Mouse (Mus musculus) kidney, embryonic 14.5 days (tissue): Measurements from ENCODE around the gene Cyp26c1. TPM values are rescaled to one million over a fixed set of nuclear protein-coding genes. Genes with fewer than 3 reads are reported as not detected.

ENCODE experiments used
- ATAC-seq: fragments of 200-750 bp; cut with Nextera tagmentation; 2 replicates; pipeline ENCODE4 v1.8.0; 2017; ENCODE audit warnings: moderate number of reproducible peaks, mild to moderate bottlenecking, moderate TSS enrichment, moderate library complexity; ENCODE audit not compliant: low FRiP score, low TSS enrichment
- H3K27ac ChIP-seq: fragments of 300-500 bp; sonication (generic); 2 replicates; pipeline ENCODE4 v1.5.1; 2014; ENCODE audit warnings: low read depth, mild to moderate bottlenecking, low read length, moderate library complexity, mixed read lengths
- H3K27me3 ChIP-seq: fragments of 300-500 bp; sonication (generic); 2 replicates; pipeline ENCODE4 v1.6.1; 2014; ENCODE audit warnings: mild to moderate bottlenecking, low read length; ENCODE audit not compliant: control insufficient read depth, insufficient read depth
- H3K36me3 ChIP-seq: fragments of 300-500 bp; sonication (generic); 2 replicates; pipeline ENCODE4 v1.6.1; 2014; ENCODE audit warnings: low read length, mixed read lengths; ENCODE audit not compliant: control insufficient read depth, insufficient read depth
- H3K4me1 ChIP-seq: fragments of 300-500 bp; sonication (generic); 2 replicates; pipeline ENCODE4 v1.6.1; 2014; ENCODE audit warnings: low read length, mixed read lengths; ENCODE audit not compliant: control insufficient read depth, insufficient read depth
- H3K4me2 ChIP-seq: fragments of 300-500 bp; sonication (generic); replicated peaks from 2 replicates; pipeline ENCODE4 v1.6.1; 2014; ENCODE audit warnings: low read depth, mild to moderate bottlenecking, low read length
- H3K4me3 ChIP-seq: fragments of 300-500 bp; sonication (generic); 2 replicates; pipeline ENCODE4 v1.5.1; 2014; ENCODE audit warnings: mild to moderate bottlenecking, low read length
- H3K9ac ChIP-seq: fragments of 300-500 bp; sonication (generic); 2 replicates; pipeline ENCODE4 v1.6.1; 2014; ENCODE audit warnings: low read depth, mild to moderate bottlenecking, low read length, moderate library complexity
- H3K9me3 ChIP-seq: fragments of 300-500 bp; sonication (generic); 2 replicates; pipeline ENCODE4 v1.6.1; 2016; ENCODE audit warnings: low read length; ENCODE audit not compliant: control insufficient read depth
- WGBS: fragments of 180-500 bp; shearing (Covaris S2); extraction: QIAGEN DNeasy Blood & Tissue Kit; methylation state at CpG from one replicate; pipeline ENCODE4 v1.1.7; 2014; 5-methylcytosine and 5-hydroxymethylcytosine counted together
- polyA plus RNA-seq: library from polyadenylated mRNA; unstranded; fragments of >200 nt; fragmentation: Nextera tagmentation; extraction: Ambion mirVana; gene quantifications from 2 replicates; pipeline ENCODE4 v1.2.1, GENCODE M21; 2014

The Cyp26c1 gene
- polyA plus RNA-seq, 1 experiment from 2014 or later, result not detected

- 56% methylated on average over 12 of the region's 12 CpGs for WGBS
- ATAC-seq, result no peak
- H3K36me3 ChIP-seq, result no peaks in the 10 kb centered on the region
- H3K27me3 ChIP-seq, result no peaks in the 10 kb centered on the region
- no peak overlapping the region for H3K9ac ChIP-seq
- H3K4me3 ChIP-seq, result no peak overlapping the region
- H3K4me1 ChIP-seq, result no peaks in the 10 kb centered on the region
- H3K4me2 ChIP-seq, result no peak overlapping the region
- H3K27ac ChIP-seq, result no peak overlapping the region
- H3K9me3 ChIP-seq, result no peaks in the 10 kb centered on the region
These were observed 12.0 kb upstream of the Cyp26c1 start for GRCm38 (mm10) chr19:37673393-37673792.

GRCm38 (mm10) chr19:37686347-37686746 is 966 bp downstream of the Cyp26c1 start:
- H3K9me3 ChIP-seq, result no peaks in the 10 kb centered on the region
- H3K9ac ChIP-seq, result no peak overlapping the region
- no peaks in the 10 kb centered on the region; the same call in 1 of the 2 replicates for H3K4me1 ChIP-seq
- no peak overlapping the region for H3K27ac ChIP-seq
- WGBS, result 3% methylated on average over 23 of the region's 23 CpGs
- H3K27me3 ChIP-seq, result peaks cover 91% of the 10 kb centered on the region
- H3K4me3 ChIP-seq, result peak overlapping the region; percentile 13; the same call in 1 of the 2 replicates
- no peak for ATAC-seq
- H3K36me3 ChIP-seq, result no peaks in the 10 kb centered on the region
- H3K4me2 ChIP-seq, result no peak overlapping the region

- H3K36me3 ChIP-seq, result no peaks in the 10 kb centered on the region
- no peak overlapping the region; the same call in 1 of the 2 replicates for H3K4me2 ChIP-seq
These were observed 1.8 kb downstream of the Cyp26c1 start for GRCm38 (mm10) chr19:37686941-37687850.

GRCm38 (mm10) chr19:37689478-37689877 is 4.1 kb downstream of the Cyp26c1 start:
- Histone ChIP-seq H3K4me1 (peaks cover 4% of the 10 kb centered on the region; the same call in 1 of the 2 replicates), H3K9ac (no peak overlapping the region), H3K27ac (no peak overlapping the region), H3K4me3 (no peak overlapping the region), H3K4me2 (no peak overlapping the region), H3K36me3 (no peaks in the 10 kb centered on the region), H3K27me3 (peaks cover 100% of the 10 kb centered on the region), H3K9me3 (no peaks in the 10 kb centered on the region)
- ATAC-seq, result no peak
- WGBS, result 38% methylated on average over 5 of the region's 5 CpGs

More at GRCm38 (mm10) chr19:37686941-37687850, 1.8 kb downstream of the Cyp26c1 start:
- Histone ChIP-seq H3K9ac (no peak overlapping the region), H3K9me3 (no peaks in the 10 kb centered on the region), H3K4me3 (peak overlapping the region; percentile 13), H3K27ac (no peak overlapping the region), H3K4me1 (no peaks in the 10 kb centered on the region; the same call in 1 of the 2 replicates), H3K27me3 (peaks cover 95% of the 10 kb centered on the region)
- ATAC-seq, result peak; percentile 61
- WGBS, result 3% methylated on average over 62 of the region's 62 CpGs

GRCm38 (mm10) chr19:37690716-37691115 is 5.3 kb downstream of the Cyp26c1 start:
- H3K9ac ChIP-seq, result no peak overlapping the region
- no peak overlapping the region for H3K27ac ChIP-seq
- H3K9me3 ChIP-seq, result no peaks in the 10 kb centered on the region
- H3K4me3 ChIP-seq, result no peak overlapping the region
- 3% methylated on average over 29 of the region's 29 CpGs for WGBS
- no peaks in the 10 kb centered on the region for H3K36me3 ChIP-seq
- peaks cover 6% of the 10 kb centered on the region; the same call in 1 of the 2 replicates for H3K4me1 ChIP-seq
- H3K4me2 ChIP-seq, result 0 out of 2 replicates have a peak overlapping the region, but pooled peaks have one; percentile 1
- H3K27me3 ChIP-seq, result peaks cover 100% of the 10 kb centered on the region
- ATAC-seq, result no peak

- H3K9ac ChIP-seq, result no peak overlapping the region
- peaks cover 28% of the 10 kb centered on the region for H3K4me1 ChIP-seq
- peak; percentile 15; the same call in 1 of the 2 replicates for ATAC-seq
- H3K36me3 ChIP-seq, result no peaks in the 10 kb centered on the region
- peak overlapping the region; percentile 36 for H3K4me3 ChIP-seq
- H3K4me2 ChIP-seq, result peak overlapping the region; percentile 64
- H3K27me3 ChIP-seq, result peaks cover 100% of the 10 kb centered on the region
- no peaks in the 10 kb centered on the region for H3K9me3 ChIP-seq
- H3K27ac ChIP-seq, result no peak overlapping the region
- under 1% methylated on average over 36 of the region's 40 CpGs for WGBS
These were observed 7.5 kb downstream of the Cyp26c1 start for GRCm38 (mm10) chr19:37692879-37693278.

- Histone ChIP-seq H3K27me3 (peaks cover 100% of the 10 kb centered on the region), H3K36me3 (no peaks in the 10 kb centered on the region), H3K4me2 (no peak overlapping the region), H3K4me3 (no peak overlapping the region), H3K9me3 (no peaks in the 10 kb centered on the region), H3K4me1 (peaks cover 32% of the 10 kb centered on the region), H3K27ac (no peak overlapping the region), H3K9ac (no peak overlapping the region)
- 24% methylated on average over 13 of the region's 13 CpGs for WGBS
- ATAC-seq, result no peak
These were observed 9.8 kb downstream of the Cyp26c1 start for GRCm38 (mm10) chr19:37695146-37695545.

- WGBS, result 1% methylated on average over 42 of the region's 42 CpGs
- Histone ChIP-seq H3K4me2 (peak overlapping the region; percentile 11; the same call in 1 of the 2 replicates), H3K36me3 (no peaks in the 10 kb centered on the region), H3K9ac (no peak overlapping the region), H3K27ac (no peak overlapping the region), H3K4me3 (peak overlapping the region; percentile 39; the same call in 1 of the 2 replicates), H3K4me1 (peaks cover 32% of the 10 kb centered on the region), H3K27me3 (peaks cover 100% of the 10 kb centered on the region), H3K9me3 (no peaks in the 10 kb centered on the region)
- ATAC-seq, result no peak
These were observed 10.6 kb downstream of the Cyp26c1 start for GRCm38 (mm10) chr19:37695762-37696602.
